Mouse (Mus musculus) spleen, embryonic (tissue): Measurements from ENCODE around the gene Hnrnpd.

ENCODE experiments used
- CTCF ChIA-PET: fragments of 350-600 bp; sonication (Branson Sonifier 250); formaldehyde crosslinking; loops from one replicate; lab custom pipeline; 2022; lab: Charles Lee

Hnrnpd gene

GRCm38 (mm10) chr5:99978699-99979442, at the start of gene Hnrnpd, which contains the start of gene 4930524J08Rik:
Hnrnpd (minus strand) TSS chr5:99978938.
4930524J08Rik (plus strand) TSS chr5:99979061.
- CTCF ChIA-PET, result no interaction called here

DNA sequence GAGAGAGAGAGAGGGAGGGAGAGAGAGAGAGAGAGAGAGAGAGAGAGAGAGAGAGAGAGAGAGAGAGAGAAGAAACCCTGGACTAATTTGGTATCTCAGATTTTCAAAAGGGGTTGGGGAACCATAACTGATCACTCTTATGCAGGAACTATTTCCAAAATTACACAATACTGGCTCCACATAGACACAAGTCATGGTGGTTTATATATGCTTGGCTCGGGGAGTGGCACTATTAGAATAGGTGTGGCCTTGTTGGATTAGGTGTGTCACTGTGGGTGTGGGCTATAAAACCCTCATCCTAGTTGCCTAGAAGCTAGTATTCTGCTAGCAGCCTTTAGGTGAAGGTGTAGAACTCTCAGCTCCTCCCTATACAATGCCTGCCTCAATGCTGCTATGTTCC, 46.1 kb upstream of the Hnrnpd start:
- CTCF ChIA-PET, result no interaction called here

GRCm38 (mm10) chr5:100024403-100024802, 45.7 kb upstream of the Hnrnpd start:
- CTCF ChIA-PET, result no interaction called here

DNA sequence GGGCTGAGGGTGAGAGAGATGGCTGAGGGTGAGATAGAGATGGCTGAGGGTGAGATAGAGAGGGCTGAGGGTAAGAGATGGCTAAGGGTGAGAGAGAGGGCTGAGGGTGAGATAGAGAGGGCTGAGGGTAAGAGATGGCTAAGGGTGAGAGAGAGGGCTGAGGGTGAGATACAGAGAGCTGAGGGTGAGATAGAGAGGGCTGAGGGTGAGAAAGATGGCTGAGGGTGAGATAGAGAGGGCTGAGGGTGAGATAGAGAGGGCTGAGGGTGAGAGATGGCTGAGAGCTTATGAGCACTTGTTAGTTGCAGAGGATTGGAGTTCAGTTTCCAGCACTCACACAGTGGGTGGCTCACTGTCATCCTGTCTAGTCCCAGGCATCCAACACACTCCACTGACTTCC, 41.4 kb upstream of the Hnrnpd start:
- CTCF ChIA-PET, result no interaction called here

GRCm38 (mm10) chr5:100012599-100012998, 33.9 kb upstream of the Hnrnpd start:
- CTCF ChIA-PET, result no interaction called here

- CTCF ChIA-PET, result no interaction called here
Observed at GRCm38 (mm10) chr5:100008485-100008884, 29.7 kb upstream of the Hnrnpd start.

DNA sequence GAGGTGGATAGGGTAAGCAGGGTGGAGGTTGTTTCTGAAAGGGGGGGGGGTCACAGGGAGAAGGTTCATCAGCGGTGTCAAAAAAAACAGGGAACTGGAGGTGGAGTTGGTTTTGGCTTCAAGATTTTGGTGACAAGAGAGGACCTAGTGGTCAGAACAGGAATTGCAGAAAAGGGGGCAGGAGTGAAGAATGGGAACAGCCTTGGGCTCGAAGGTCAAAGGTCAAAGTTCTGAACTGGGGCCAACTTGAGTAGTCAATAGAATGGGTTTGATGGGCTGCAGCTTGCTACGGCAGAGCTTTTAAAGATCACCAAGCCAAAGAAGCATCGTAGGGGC, 28.3 kb upstream of the Hnrnpd start:
- CTCF ChIA-PET, result no interaction called here

GRCm38 (mm10) chr5:100006324-100007039, 27.7 kb upstream of the Hnrnpd start:
- CTCF ChIA-PET, result no interaction called here

DNA sequence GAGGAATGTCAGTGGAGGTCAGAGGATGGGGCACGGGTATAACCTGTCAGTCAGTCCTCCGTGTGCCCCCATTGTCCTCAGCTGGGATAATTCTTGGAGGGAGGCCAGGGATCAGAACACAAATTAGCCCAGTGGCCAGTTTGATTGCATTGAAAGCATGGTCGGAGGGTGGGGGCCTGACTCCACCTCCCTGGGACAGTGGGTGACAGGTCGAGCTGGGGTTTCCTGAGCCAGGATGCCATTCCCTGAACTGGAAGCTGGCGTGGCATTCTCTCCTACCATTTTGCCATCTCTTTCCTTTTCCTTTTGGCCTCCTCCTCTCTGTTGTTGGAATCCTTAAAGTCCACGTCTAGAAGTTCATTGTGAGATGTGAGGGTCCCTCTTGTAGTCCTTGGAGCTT, 27.2 kb upstream of the Hnrnpd start:
- CTCF ChIA-PET, result no interaction called here

- CTCF ChIA-PET, result no interaction called here
Observed at GRCm38 (mm10) chr5:100005431-100005830, 26.7 kb upstream of the Hnrnpd start.

DNA sequence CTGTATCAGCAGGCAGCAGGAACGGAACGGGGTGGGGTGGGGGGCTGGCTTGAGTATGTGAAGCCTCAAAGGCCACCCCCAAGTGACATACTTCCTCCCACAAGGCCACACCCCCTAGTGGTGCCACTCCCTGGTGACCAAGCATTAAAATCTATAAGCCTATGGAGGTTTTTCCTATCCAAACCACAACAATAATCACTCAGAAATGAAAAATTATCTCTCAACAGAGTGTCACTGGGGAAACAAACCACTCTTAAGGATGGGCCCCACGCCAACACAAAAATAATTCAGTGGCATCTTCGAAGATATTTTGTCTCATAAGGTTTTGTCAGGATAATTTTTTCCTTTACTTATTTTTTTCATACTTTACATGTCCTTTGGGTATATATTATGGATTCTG, 25.2 kb upstream of the Hnrnpd start:
- CTCF ChIA-PET, result no interaction called here

DNA sequence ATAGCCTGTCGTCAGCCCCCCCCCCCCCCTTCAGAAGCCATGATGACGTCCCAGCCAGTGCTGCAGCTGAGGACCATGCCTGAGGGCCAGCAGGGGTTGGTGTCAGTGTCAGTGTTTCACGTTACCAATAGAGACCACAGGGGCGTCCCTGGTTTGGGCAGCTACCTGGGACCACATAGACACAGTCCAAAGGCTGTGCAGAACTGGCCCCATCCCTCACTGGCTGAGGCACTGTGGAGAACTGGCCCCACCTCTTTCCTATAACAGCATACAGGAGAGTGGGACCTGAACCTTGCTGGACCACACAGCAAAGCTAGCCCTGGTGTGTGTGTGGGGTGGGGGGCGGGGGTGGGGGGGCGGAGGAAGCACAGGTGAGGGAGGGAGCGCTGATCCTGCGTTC, 21.8 kb upstream of the Hnrnpd start:
- CTCF ChIA-PET, result no interaction called here

- CTCF ChIA-PET, result no interaction called here
Observed at GRCm38 (mm10) chr5:100000048-100000447, 21.3 kb upstream of the Hnrnpd start.

DNA sequence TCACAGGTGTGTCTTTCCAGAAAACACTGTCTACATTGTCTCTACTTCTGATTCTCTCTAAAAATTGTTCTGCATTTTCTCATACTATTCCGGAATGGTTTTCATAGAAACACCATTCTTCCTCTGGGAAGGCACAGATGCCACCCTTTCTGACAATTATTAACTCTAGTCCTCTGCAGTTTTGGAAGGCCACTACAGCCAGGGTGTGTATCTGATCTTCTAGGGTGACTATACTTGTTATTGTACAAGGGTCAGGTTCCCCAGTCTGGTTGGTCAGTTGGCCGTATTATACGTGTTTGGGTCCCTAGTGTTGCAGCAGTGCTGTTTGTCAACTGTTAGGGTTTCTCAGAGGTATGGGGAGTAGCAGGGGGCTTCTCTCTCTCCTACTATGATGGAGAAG, 15.9 kb upstream of the Hnrnpd start:
- CTCF ChIA-PET, result no interaction called here

DNA sequence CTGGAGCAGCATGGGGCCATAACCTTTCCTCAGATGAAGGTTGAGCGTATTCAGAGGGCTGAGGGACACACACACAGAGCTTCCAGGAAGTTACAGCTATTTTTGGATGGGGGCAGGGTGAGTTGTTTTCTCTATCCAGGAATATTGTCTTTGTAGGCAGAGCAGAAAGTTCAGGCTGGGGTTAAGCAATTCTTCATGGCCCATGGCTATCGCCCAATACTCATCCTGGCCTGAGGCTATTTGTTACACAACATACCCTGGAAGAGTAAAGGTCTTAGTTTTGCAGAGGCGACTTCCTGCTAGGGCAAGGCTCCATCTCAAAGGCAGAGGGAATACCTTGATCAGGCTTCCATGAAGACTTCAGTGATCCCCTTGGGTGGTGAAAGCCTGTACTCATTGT, 15.4 kb upstream of the Hnrnpd start:
- CTCF ChIA-PET, result no interaction called here

DNA sequence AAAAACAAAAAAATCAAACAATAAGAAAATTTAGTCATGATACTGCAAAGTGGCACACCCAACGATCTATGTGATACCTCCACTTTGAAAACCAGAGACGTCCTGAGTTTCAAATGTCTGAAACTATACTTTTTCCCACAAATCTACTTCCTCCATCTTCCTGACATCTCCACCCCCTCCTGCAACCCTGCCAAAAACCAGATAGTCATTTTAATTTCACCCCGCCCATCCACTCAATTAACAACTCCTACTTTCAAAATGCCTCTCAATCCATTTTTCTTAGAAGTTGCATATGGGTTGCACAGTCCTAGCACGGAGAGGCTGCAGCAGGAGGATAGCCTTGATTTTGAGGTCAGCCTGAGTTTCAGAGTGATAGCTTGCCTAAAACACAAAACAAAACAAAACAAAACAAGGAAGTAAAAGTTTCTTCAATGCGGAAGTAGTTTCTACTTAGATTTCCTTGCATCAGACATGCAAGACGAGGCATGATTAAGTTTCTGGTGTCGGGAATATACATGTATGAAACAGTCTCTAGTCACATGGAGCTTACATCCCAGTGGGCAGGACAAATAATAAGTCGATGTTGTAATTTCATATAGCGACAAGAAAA, 4.8 kb upstream of the Hnrnpd start:
- CTCF ChIA-PET, result no interaction called here

- CTCF ChIA-PET, result interaction anchor here (0.7 to 1.0 kb wide), 2 partner anchors 63 to 1237 kb away, joined by 3 to 4 read pairs; no protein-coding TSS in a partner anchor
Observed at GRCm38 (mm10) chr5:99977516-99978301, 1.0 kb downstream of the Hnrnpd start.

GRCm38 (mm10) chr5:99976334-99976955, 2.3 kb downstream of the Hnrnpd start:
- CTCF ChIA-PET, result interaction anchor here (0.5 to 0.7 kb wide), 2 partner anchors 7 to 60 kb away, joined by 3 to 6 read pairs; no protein-coding TSS in a partner anchor

- CTCF ChIA-PET, result interaction anchor here (0.6 kb wide), 1 partner anchor 9 kb away, joined by 3 read pairs; no protein-coding TSS in a partner anchor
Observed at GRCm38 (mm10) chr5:99975776-99976175, 3.0 kb downstream of the Hnrnpd start.

DNA sequence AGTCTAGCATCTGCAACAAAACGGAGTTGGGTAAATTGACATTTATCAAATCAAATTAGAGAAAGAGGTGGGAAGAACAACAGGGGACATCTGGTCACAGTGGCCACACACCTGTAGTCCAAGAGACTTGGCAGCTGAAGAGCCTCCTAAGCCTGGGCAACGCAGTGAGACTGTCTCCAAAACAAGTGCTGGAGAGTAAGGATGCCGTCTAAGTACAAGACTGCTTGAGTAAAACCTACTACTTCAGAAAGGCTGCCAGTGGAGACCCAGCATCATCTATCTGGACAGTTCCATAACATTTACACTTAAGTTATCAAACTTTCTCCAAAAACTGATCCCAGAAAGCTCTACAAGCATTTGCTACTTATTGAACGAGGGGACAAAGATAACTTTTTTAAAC, 3.7 kb downstream of the Hnrnpd start:
- CTCF ChIA-PET, result no interaction called here

- CTCF ChIA-PET, result interaction anchor here (0.8 kb wide), 1 partner anchor 405 kb away, joined by 5 read pairs; no protein-coding TSS in a partner anchor
Observed at GRCm38 (mm10) chr5:99973941-99974340, 4.8 kb downstream of the Hnrnpd start.
